Mouse (Mus musculus) heart, postnatal 36 days (tissue): ENCODE data around the gene Egfl7. TPM values are rescaled to one million over a fixed set of nuclear protein-coding genes. Genes with fewer than 3 reads are reported as not detected.

Experiments
- DNase-seq, 2 experiments: peaks; one replicate each; pipeline ENCODE4 v3.0.0; 2021 to 2022
- intact Hi-C: fragments of 180-260 bp; cut with DNase I; formaldehyde crosslinking; loops from one replicate; pipeline ENCODE4 v1.15.1; 2025
- total RNA-seq, 2 experiments: library from RNA; stranded (reverse); gene quantifications; 2 replicates each; pipeline ENCODE4 v1.2.3; 2021

Gene Egfl7
- total RNA-seq, 2 experiments from 2014 or later: 146 to 183 TPM

GRCm38 (mm10) chr2:26561351-26562016, 18.3 kb upstream of the Egfl7 start:
- intact Hi-C loops: loop anchor here (1.0 to 2.0 kb wide), 2 partner anchors 87 to 112 kb away; no protein-coding TSS in a partner anchor
- peak; percentile 56 to 68 for DNase-seq

GRCm38 (mm10) chr2:26566221-26566620, 13.6 kb upstream of the Egfl7 start:
- intact Hi-C loops: loop anchor here (1.0 kb wide), 3 partner anchors 117 to 266 kb away; no protein-coding TSS in a partner anchor

DNA sequence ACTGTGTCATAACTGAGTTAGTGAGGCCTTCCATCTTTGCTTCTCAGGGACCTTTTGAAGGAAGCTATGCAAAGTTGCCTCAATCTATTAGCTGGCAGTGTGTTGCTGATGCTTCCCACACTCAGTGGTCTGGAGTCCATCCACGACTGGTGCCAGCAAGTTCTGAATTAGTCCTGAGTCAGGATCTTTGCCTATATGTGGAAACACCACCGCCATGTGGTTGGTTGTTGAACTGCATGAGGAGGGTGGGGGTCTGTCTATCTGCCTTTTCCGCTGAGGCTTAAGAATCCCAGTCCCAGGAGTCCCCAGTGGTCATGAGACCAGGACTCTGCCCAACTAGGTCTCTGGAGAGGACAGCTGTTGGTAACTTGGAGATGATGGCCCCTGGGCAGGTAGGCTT, 9.8 kb upstream of the Egfl7 start:
- intact Hi-C loops: no loop called here
- peak in 1 of 2 experiments; percentile 75 for DNase-seq

More at GRCm38 (mm10) chr2:26566221-26566620, 13.6 kb upstream of the Egfl7 start:
- peak in 1 of 2 experiments; percentile 64 for DNase-seq

DNA sequence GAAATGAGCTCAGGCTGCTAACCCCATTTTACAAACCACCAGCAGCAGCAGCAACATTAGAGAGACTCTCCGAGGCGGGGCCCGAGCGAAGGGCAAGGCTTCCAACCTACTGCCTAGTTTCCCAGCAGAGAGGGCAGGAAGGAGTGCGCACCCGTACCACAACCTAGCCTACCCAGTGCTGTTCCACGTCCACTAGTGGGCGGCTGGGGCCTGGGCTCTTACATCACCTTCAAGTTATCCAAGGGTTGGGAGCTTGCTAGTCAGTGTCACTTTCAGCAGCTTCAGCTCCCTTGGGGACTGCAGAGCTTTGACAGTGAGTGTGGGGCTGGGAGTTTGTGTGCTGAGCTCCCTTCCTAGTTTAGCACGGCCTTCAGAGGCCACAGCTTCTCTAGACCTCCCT, 8.4 kb upstream of the Egfl7 start:
- no peak for DNase-seq
- intact Hi-C loops: loop anchor here (1.0 kb wide), 1 partner anchor 16 kb away; no protein-coding TSS in a partner anchor

GRCm38 (mm10) chr2:26571826-26572225, 8.0 kb upstream of the Egfl7 start:
- peak in 1 of 2 experiments; percentile 63 for DNase-seq
- intact Hi-C loops: loop anchor here (1.0 kb wide), 2 partner anchors 11 to 15 kb away; no protein-coding TSS in a partner anchor

DNA sequence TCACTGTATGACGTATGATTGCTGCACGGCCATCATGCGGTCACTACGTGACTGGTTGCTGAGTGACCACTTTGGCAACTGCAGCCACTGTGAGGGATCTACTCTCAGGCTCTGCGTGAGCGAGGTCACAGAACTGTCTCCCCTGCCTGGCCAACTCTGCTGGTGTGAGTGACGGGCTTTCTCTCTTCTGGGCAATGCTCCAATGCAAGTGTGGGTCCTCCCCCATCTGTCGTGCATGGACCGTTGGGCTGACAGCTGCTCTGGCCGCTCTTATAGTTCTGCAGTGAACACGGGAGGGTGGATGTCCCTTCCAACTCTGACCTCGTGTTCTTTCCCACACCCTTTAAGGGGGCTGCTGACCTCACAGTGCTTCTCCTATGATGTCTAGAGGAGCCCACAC, 6.4 kb upstream of the Egfl7 start:
- intact Hi-C loops: no loop called here
- peak in 1 of 2 experiments; percentile 56 for DNase-seq

- intact Hi-C loops: no loop called here
- DNase-seq: no peak
These were observed 6.0 kb upstream of the Egfl7 start for GRCm38 (mm10) chr2:26573807-26574206.

GRCm38 (mm10) chr2:26574862-26575261, 5.0 kb upstream of the Egfl7 start:
- DNase-seq: no peak
- intact Hi-C loops: no loop called here

DNA sequence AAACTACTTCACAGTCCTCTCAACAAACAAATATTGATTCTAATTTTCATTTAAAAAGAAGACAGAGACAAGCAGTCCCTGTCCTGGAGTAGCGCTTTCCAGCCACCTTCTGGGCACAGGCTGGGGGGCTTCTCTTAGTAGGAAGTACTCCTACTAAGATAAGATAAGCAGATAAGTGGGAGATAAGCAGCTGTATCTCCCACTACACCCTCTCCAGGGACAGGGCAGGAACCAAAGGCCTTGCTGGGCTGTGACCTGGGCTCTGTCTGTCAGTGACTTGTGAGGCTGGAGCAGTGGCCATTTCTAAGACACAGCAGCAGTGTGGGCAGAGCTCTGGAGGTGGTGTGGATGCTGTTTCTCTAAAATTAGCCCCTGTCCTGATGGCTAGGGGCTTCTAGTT, 4.4 kb upstream of the Egfl7 start:
- intact Hi-C loops: no loop called here
- DNase-seq: no peak

DNA sequence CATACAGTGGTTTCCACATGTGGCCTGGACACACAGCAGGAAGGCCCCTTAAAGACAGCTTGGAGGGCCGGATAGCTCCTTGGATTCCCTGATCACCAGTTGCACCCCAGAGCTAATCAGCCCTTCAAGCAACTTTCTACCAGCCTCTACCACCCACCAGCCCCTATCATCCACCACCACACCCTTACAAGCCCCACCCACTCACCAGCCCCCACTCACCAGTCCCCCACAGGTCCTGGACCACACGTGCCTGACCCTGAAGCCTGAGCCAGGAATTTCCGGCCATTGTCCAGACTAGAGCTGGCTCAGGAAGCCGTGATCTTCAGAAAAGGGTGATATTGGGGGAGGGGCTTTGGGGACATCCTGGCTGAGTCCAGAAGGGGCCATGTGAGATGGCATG, 3.9 kb upstream of the Egfl7 start:
- DNase-seq: peak; percentile 63 to 65
- intact Hi-C loops: no loop called here

GRCm38 (mm10) chr2:26576462-26576861, 3.4 kb upstream of the Egfl7 start:
- intact Hi-C loops: no loop called here
- DNase-seq: no peak

DNA sequence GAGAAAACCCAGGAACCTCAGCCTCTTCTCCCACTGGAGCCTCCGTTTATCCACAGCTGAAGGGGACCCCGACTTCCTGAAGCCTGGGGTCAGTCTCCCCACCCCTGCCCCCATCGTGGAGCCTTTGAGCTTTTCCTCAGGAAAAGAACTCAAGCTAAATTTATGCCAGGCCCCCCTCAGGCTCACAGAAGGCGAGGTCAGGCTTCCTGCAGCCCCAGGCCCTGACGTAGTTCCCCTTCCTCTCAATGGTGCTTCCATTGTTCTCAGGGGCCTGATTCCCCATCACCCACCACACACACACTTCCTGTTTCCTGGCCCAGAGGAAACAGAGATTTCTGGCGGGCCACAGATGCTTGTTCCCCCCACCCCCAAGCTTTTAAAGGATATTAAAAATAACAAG, 1.4 kb upstream of the Egfl7 start:
- DNase-seq: peak; percentile 55 to 67
- intact Hi-C loops: no loop called here

DNA sequence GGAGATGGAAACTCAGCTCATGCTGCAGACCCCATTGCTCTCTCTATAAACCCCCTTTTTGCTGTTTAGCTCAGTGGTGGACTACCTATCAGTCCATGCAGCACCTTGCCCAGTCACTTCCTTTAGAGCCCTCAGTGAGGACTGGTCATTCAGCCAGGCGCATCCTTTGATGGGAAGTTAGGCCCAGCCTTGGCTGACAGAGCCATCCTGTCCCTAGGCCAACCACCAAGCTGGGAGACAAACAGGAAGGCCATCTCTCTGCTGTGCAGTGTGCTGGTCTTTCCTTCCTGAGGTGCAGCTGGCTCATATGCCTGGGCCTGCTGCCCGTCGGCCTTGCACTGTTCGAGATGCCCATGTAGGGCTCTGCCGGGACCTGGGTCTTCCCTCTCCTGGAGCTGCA, 937 bp downstream of the Egfl7 start:
- intact Hi-C loops: no loop called here
- peak in 1 of 2 experiments; percentile 31 for DNase-seq

DNA sequence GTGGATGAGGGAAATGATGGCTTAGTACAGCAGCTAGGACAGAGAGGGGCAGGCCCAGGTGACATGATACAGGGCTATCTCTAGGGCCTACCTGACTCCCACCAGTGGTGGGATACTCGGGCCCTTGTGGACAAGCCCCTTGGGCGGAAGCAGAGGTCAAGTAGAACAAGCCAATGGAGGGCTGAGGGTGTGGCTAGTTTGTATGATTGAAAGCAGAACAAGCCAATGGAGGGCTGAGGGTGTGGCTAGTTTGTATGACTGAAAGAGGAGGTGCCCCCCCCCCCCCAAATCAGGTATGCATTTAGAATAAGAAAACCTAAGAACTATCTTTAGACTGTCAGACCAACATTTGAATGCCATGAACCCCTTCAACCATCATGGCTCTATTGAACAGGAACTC, 2.4 kb downstream of the Egfl7 start:
- intact Hi-C loops: no loop called here
- DNase-seq: peak in 1 of 2 experiments; percentile 44

GRCm38 (mm10) chr2:26582741-26583140, 2.9 kb downstream of the Egfl7 start:
- peak; percentile 17 to 35 for DNase-seq
- intact Hi-C loops: loop anchor here (1.0 kb wide), 1 partner anchor 10 kb away; no protein-coding TSS in a partner anchor

DNA sequence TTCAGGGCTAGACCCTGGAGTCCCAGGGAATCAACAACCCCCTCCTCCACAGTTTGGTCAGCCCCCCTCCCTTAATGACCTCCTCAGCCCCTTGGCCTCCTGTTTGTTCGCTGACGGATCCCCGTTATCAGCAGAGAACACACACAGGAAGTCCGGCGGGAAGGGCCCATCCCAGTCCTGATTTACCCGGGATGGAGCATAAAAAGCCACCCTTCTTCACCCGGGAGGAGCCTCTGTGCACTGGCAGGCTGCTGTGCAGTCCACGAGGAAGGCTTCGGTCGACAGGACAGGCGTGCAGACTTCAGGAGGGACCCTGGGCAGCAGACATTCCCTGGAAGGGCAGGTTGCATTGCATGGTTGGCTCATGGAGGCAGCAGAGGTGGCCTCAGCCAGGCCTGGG, 3.8 kb downstream of the Egfl7 start:
- DNase-seq: peak; percentile 80 to 83
- intact Hi-C loops: loop anchor here (1.0 kb wide), 1 partner anchor 11 kb away; no protein-coding TSS in a partner anchor

DNA sequence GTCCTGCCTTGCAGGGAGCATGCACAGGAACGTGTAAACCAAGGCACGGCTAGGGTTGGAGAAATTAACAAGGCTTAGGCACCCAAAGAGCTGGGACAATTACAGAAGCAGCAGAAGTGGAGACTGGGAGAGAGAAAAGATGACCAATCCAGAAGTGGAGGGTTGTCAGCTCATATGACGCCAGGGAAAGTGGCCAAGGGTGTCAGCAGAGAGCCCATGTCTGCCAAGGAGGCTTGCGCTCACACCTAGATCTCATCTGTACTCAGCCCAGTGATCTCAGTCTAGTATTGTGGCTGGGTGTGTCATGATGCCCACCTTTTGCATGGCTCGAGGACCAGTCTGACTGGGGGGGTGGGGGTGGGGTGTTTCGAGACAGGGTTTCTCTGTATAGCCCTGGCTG, 5.9 kb downstream of the Egfl7 start:
- DNase-seq: peak in 1 of 2 experiments; percentile 41
- intact Hi-C loops: no loop called here

- intact Hi-C loops: loop anchor here (1.0 kb wide), 1 partner anchor 15 kb away; no protein-coding TSS in a partner anchor
- peak; percentile 76 to 78 for DNase-seq
These were observed 6.7 kb downstream of the Egfl7 start, which contains the start of gene Gm20532 for GRCm38 (mm10) chr2:26586294-26587043. Gene Gm20532, plus strand, starts transcription at chr2:26586639.

DNA sequence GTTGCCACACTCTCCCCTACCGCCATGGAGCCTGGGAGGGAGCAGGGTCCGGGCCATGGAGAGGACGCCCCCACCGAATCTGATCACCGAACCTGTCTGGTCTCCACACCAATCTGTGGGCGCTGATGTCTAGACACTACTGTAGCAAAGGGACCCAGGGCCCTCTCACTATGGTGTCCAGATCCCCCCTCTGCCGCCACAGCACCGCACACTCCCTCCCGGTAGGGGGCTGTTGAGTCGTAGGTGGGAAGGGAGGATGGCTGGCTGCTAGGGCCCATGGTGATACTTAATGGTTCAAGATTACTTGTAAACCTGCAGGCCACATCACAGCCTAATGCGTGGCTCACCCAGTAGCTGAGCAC, 7.2 kb downstream of the Egfl7 start:
- intact Hi-C loops: loop anchor here (1.0 kb wide), 1 partner anchor 16 kb away; no protein-coding TSS in a partner anchor
- DNase-seq: no peak

GRCm38 (mm10) chr2:26588573-26588972, 8.8 kb downstream of the Egfl7 start:
- intact Hi-C loops: no loop called here
- no peak for DNase-seq

- intact Hi-C loops: no loop called here
- DNase-seq: no peak
These were observed 9.5 kb downstream of the Egfl7 start for GRCm38 (mm10) chr2:26589284-26589683.
